ENCODE assay signal across 8 mouse cellular contexts in the genomic region with DNA sequence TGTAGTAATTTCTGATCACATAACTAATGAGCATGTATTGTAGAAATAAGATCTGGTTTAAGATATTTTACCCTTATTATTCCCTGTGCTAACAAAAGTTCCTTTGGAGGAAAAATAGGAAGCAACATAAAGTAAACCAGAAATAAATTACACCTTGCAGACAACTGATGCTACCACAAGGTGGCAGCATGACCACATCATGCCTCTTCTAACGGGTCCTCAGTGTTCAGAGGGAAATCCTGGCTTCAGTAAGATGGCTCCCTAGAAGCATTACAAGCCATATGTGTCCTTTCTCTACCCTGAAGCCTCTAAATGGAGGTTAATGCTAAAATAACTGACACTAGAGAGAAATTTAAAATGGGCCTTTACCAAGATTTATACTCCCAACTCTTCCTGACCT. TPM values are rescaled to one million over a fixed set of nuclear protein-coding genes. Genes with fewer than 3 reads are reported as not detected.
DNase-seq lines count a peak whose midpoint lies in the region; ATAC-seq and TF ChIP-seq lines count a peak whose summit lies in the region.

No protein-coding gene starts in this region.

- H3K4me1 ChIP-seq in cerebellum, adult 2 months (ENCODE audit: control insufficient read depth, insufficient read depth, low read length) = no peaks in the 10 kb centered on the region
- no peaks in the 10 kb centered on the region for H3K4me1 ChIP-seq in forebrain, postnatal 0 days (ENCODE audit: insufficient read depth)
- no peaks in the 10 kb centered on the region for H3K4me1 ChIP-seq in kidney, embryonic 15.5 days
- no peaks in the 10 kb centered on the region for H3K4me1 ChIP-seq in liver, adult 2 months (ENCODE audit: control insufficient read depth, insufficient read depth, low read length)
- no peaks in the 10 kb centered on the region for H3K4me1 ChIP-seq in neural tube, embryonic 14.5 days (ENCODE audit: control insufficient read depth, insufficient read depth, low read length)

- H3K79me2 ChIP-seq in liver, adult 2 months (ENCODE audit: control insufficient read depth, insufficient read depth, low read length) = no peaks in the 10 kb centered on the region

- H3K4me2 ChIP-seq in forebrain, postnatal 0 days (ENCODE audit: low read depth) = no peak overlapping the region
- H3K4me2 ChIP-seq in kidney, embryonic 15.5 days = no peak overlapping the region
- no peak overlapping the region for H3K4me2 ChIP-seq in neural tube, embryonic 14.5 days (ENCODE audit: low read depth, low read length)

- peak; percentile 97 for ATAC-seq in forebrain, postnatal 0 days
- peak; percentile 79 for ATAC-seq in kidney, embryonic 15.5 days (replicated peaks; ENCODE audit: low FRiP score)
- ATAC-seq in neural tube, embryonic 14.5 days (ENCODE audit: low read depth) = peak; percentile 98

- DNase-seq in CD4-positive, CD25-positive, alpha-beta regulatory T cell, adult 2 months (ENCODE audit: low read depth, low spot score) = peak; percentile 74
- peak; percentile 63 for DNase-seq in MN1 (ENCODE audit: low spot score)
- peak; percentile 33 to 35 for DNase-seq in cerebellum, adult 2 months
- peak; percentile 86 for DNase-seq in forebrain, postnatal 0 days
- peak; percentile 22 for DNase-seq in liver, adult 2 months (ENCODE audit: extremely low read depth, low read depth, low spot score)
- no peak for DNase-seq in urinary bladder, postnatal 25 days (ENCODE audit: low spot score)

- H3K4me3 ChIP-seq in cerebellum, adult 2 months (replicated peaks; ENCODE audit: insufficient read depth, low read depth, low read length) = no peak overlapping the region
- no peak overlapping the region for H3K4me3 ChIP-seq in forebrain, postnatal 0 days (ENCODE audit: low read depth, low read length)
- H3K4me3 ChIP-seq in kidney, embryonic 15.5 days (replicated peaks) = no peak overlapping the region
- no peak overlapping the region for H3K4me3 ChIP-seq in liver, adult 2 months (ENCODE audit: insufficient read depth, low read depth, low read length)
- H3K4me3 ChIP-seq in neural tube, embryonic 14.5 days (ENCODE audit: low read depth, low read length) = no peak overlapping the region

- H3K27me3 ChIP-seq in cerebellum, adult 2 months (ENCODE audit: control insufficient read depth, insufficient read depth, low read length) = no peaks in the 10 kb centered on the region
- no peaks in the 10 kb centered on the region for H3K27me3 ChIP-seq in forebrain, postnatal 0 days (ENCODE audit: insufficient read depth, low read length)
- H3K27me3 ChIP-seq in kidney, embryonic 15.5 days = no peaks in the 10 kb centered on the region
- no peaks in the 10 kb centered on the region for H3K27me3 ChIP-seq in liver, adult 2 months (ENCODE audit: control insufficient read depth, insufficient read depth, low read length)
- no peaks in the 10 kb centered on the region for H3K27me3 ChIP-seq in neural tube, embryonic 14.5 days (ENCODE audit: control insufficient read depth, insufficient read depth, low read length)

- TF ChIP-seq CTCF in cerebellum, adult 2 months (IDR thresholded peaks at IDR 0.05; ENCODE audit: borderline replicate concordance, insufficient read depth, low read depth, low read length) = peak; percentile 84
- TF ChIP-seq CTCF in forebrain, postnatal 0 days (IDR thresholded peaks at IDR 0.05; ENCODE audit: low read depth) = peak; percentile 92
- peak; percentile 59 for TF ChIP-seq CTCF in liver, adult 2 months (IDR thresholded peaks at IDR 0.05; ENCODE audit: low read depth, low read length)

- H3K9me3 ChIP-seq in forebrain, postnatal 0 days (ENCODE audit: low read length) = no peaks in the 10 kb centered on the region
- H3K9me3 ChIP-seq in kidney, embryonic 15.5 days (replicated peaks) = no peaks in the 10 kb centered on the region
- no peaks in the 10 kb centered on the region for H3K9me3 ChIP-seq in neural tube, embryonic 14.5 days (ENCODE audit: control insufficient read depth, low read length)

- no peak overlapping the region for H3K27ac ChIP-seq in cerebellum, adult 2 months (ENCODE audit: insufficient read depth, low read length)
- H3K27ac ChIP-seq in forebrain, postnatal 0 days (ENCODE audit: low read depth, low read length) = no peak overlapping the region
- H3K27ac ChIP-seq in kidney, embryonic 15.5 days = no peak overlapping the region
- H3K27ac ChIP-seq in liver, adult 2 months (replicated peaks; ENCODE audit: insufficient read depth, low read depth, low read length) = no peak overlapping the region
- H3K27ac ChIP-seq in neural tube, embryonic 14.5 days (ENCODE audit: low read depth, low read length) = no peak overlapping the region

- H3K9ac ChIP-seq in forebrain, postnatal 0 days = no peak overlapping the region
- no peak overlapping the region for H3K9ac ChIP-seq in kidney, embryonic 15.5 days
- no peak overlapping the region for H3K9ac ChIP-seq in liver, adult 2 months (ENCODE audit: low read depth, low read length)
- no peak overlapping the region for H3K9ac ChIP-seq in neural tube, embryonic 14.5 days (replicated peaks; ENCODE audit: low read depth, low read length)

- 0% methylated on average over 1 of the region's 1 CpGs for WGBS in cerebellum, adult 2 months
- WGBS in forebrain, postnatal 0 days = 3% methylated on average over 1 of the region's 1 CpGs
- WGBS in kidney, embryonic 15.5 days = 3% methylated on average over 1 of the region's 1 CpGs
- 0% methylated on average over 1 of the region's 1 CpGs for WGBS in liver, adult 2 months
- 0% methylated on average over 1 of the region's 1 CpGs for WGBS in neural tube, embryonic 14.5 days

- H3K36me3 ChIP-seq in forebrain, postnatal 0 days (ENCODE audit: insufficient read depth) = no peaks in the 10 kb centered on the region
- no peaks in the 10 kb centered on the region for H3K36me3 ChIP-seq in kidney, embryonic 15.5 days
- H3K36me3 ChIP-seq in liver, adult 2 months (ENCODE audit: control insufficient read depth, insufficient read depth, low read length) = no peaks in the 10 kb centered on the region
- no peaks in the 10 kb centered on the region for H3K36me3 ChIP-seq in neural tube, embryonic 14.5 days (ENCODE audit: control insufficient read depth, insufficient read depth, low read length)

- TF ChIP-seq POLR2A in cerebellum, adult 2 months (IDR thresholded peaks at IDR 0.05; ENCODE audit: borderline replicate concordance, insufficient read depth, low read length) = no peak
- no peak for TF ChIP-seq POLR2A in liver, adult 2 months (IDR thresholded peaks at IDR 0.05; ENCODE audit: extremely low read depth, insufficient read depth, low read length)

RNA-seq across cellular contexts. Expression of a gene that starts 14.0 kb away (rescaled TPM):
- polyA plus RNA-seq in cerebellum, adult 2 months (2012; rRNA removed) = not detected in 2 replicates
- not detected in 2 replicates for total RNA-seq in forebrain, postnatal 0 days (2014; rRNA removed)
- polyA plus RNA-seq in forebrain, postnatal 0 days (2015; fragmentation: Nextera tagmentation; extraction: Ambion mirVana) = not detected in 2 replicates
- not detected in 2 replicates for polyA plus RNA-seq in kidney, embryonic 15.5 days (2015; fragmentation: Nextera tagmentation; extraction: Ambion mirVana)
- total RNA-seq in liver, adult 2 months (2014; rRNA removed) = not detected in 2 replicates
- not detected in 2 replicates for polyA plus RNA-seq in liver, adult 2 months (2012; rRNA removed)
- not detected in 2 replicates for polyA plus RNA-seq in neural tube, embryonic 14.5 days (2014; fragmentation: Nextera tagmentation; extraction: Ambion mirVana)

RNA-seq across cellular contexts. Expression of a gene that starts 44.3 kb away (rescaled TPM):
- polyA plus RNA-seq in cerebellum, adult 2 months (2012; rRNA removed) = not detected in 2 replicates
- not detected in 2 replicates for total RNA-seq in forebrain, postnatal 0 days (2014; rRNA removed)
- not detected in 2 replicates for polyA plus RNA-seq in forebrain, postnatal 0 days (2015; fragmentation: Nextera tagmentation; extraction: Ambion mirVana)
- polyA plus RNA-seq in kidney, embryonic 15.5 days (2015; fragmentation: Nextera tagmentation; extraction: Ambion mirVana) = not detected in 2 replicates
- total RNA-seq in liver, adult 2 months (2014; rRNA removed) = not detected in 2 replicates
- polyA plus RNA-seq in liver, adult 2 months (2012; rRNA removed) = not detected in 2 replicates
- not detected in 2 replicates for polyA plus RNA-seq in neural tube, embryonic 14.5 days (2014; fragmentation: Nextera tagmentation; extraction: Ambion mirVana)

RNA-seq across cellular contexts. Expression of a gene that starts 51.8 kb away (rescaled TPM):
- polyA plus RNA-seq in cerebellum, adult 2 months (2012; rRNA removed) = 0.30 and 0.38 TPM in 2 replicates
- total RNA-seq in forebrain, postnatal 0 days (2014; rRNA removed) = 0.69 and 1.9 TPM in 2 replicates
- 0.78 and 1.2 TPM in 2 replicates for polyA plus RNA-seq in forebrain, postnatal 0 days (2015; fragmentation: Nextera tagmentation; extraction: Ambion mirVana)
- polyA plus RNA-seq in kidney, embryonic 15.5 days (2015; fragmentation: Nextera tagmentation; extraction: Ambion mirVana) = not detected in 2 replicates
- total RNA-seq in liver, adult 2 months (2014; rRNA removed) = not detected in 2 replicates
- polyA plus RNA-seq in liver, adult 2 months (2012; rRNA removed) = not detected in 2 replicates
- polyA plus RNA-seq in neural tube, embryonic 14.5 days (2014; fragmentation: Nextera tagmentation; extraction: Ambion mirVana) = 1.6 and 2.3 TPM in 2 replicates
